Mouse (Mus musculus) activated CD4-positive, CD25-positive, alpha-beta regulatory T cell, adult 4 months (primary cell): ENCODE results near the gene Eral1. TPM values are rescaled to one million over a fixed set of nuclear protein-coding genes. Genes with fewer than 3 reads are reported as not detected.
"Not testable (repeated sequence)": the region's sequence is repeated elsewhere in the genome, so short reads cannot be mapped to it uniquely, and the experiment has no call there.

Experiments
- ATAC-seq: one replicate; pipeline ENCODE4 v1.8.0; 2017
- polyA plus RNA-seq, 2 experiments: library from polyadenylated mRNA; unstranded; fragments of 100-300 nt; shearing (Covaris generic); gene quantifications; one replicate each; pipeline ENCODE4 v1.2.1; 2017

Gene Eral1
- polyA plus RNA-seq, 2 experiments from 2014 or later = 36.3 to 40.0 TPM

DNA sequence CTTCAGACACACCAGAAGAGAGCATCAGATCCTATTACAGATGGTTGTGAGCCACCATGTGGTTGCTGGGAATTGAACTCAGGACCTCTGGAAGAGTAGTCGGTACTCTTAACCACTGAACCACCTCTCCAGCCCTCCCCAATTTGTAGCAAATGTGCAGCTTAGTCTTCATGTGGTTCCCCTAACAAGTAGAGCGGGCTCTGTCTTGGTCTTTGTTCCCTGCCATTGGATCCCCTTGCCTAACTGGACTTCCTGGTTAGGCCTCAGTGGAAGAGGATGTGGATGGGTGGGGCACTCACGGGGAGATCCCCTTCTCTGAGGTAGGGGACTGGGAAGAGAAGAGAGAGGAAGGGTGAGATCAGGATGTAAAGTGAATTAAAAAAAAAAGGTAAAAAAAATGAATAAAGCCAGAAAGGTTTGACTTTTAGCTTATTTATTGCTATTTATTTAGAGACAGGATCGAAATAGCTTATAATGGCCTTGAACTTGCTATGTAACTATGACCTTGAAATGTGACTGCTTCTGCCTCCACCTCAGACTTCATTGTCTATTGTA lies 6.8 kb upstream of the Eral1 start:
- ATAC-seq = no peak

- no peak for ATAC-seq
Measured at GRCm38 (mm10) chr11:78083595-78083994, 3.4 kb upstream of the Eral1 start.

DNA sequence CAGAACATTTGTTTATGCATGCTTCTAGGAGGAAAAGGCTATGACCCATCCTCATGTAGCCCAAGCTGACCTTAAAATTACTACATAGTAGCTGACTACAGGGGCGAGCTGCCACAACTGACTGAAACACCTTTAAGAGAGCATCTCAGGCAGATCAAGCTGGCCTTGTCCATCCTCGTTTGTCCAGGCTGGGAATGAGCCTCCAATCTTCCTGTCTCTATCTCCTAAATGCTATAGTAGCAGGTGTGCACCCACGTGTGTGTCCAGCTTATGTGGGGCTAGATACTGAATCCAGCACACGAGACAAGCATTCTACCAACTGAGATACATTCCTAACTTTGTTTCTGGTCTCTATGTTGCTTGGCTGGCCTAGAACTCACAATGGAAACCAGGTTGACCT lies 5.5 kb downstream of the Eral1 start:
- no peak for ATAC-seq

DNA sequence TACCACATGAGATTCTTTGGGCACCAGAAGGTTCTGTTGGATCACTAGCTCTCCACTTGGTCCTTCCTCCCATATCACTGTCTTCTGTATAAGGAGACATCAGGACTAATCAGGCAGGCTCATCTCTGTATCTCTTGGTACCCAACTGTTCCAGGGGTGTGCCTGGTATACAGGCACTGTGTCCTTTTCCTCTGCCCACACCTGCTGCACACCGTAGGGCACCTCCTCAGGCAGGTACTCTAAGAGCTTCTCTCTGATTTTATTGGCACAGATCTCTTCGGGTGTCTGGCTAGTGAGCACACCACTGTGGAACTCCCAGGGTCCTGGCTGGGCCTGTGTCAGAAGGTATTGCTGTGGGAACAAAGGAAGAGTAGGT lies 5.9 kb downstream of the Eral1 start:
- no peak for ATAC-seq

DNA sequence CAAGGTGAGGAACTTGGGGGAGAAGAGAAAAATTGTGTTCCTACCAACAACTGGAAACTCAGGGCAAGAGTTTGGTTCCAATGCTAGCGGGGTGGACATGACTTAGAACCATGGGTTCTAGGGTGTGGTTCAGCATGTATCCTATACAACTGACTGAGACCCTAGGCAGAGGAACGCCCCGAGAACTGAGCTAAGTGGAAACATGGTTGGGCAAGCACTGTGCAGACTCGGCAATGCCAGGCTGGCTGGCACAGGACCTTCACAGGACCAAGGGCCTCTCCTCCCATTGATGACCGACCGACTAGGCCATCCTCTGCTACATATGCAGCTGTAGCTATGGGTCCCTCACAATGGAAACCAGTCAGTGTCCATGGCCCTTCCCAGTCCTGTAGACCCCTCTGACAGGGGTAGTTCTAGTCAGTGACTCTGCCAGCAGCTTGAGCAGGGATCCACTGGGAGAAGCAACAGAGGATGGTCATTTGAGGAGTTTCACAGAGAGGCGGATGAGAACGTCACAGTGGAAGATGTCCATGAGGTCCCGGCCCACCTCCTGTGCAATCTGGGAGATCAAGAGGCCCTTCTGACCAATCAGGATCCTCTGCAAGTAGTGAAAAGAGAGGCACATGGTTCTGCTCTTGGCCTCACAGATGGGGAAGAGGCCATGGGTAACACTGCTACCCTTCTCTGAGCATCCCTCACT lies 6.5 kb downstream of the Eral1 start:
- no peak for ATAC-seq

GRCm38 (mm10) chr11:78072425-78073130 lies 7.6 kb downstream of the Eral1 start:
- ATAC-seq = no peak

GRCm38 (mm10) chr11:78071938-78072337 lies 8.2 kb downstream of the Eral1 start:
- no peak for ATAC-seq

GRCm38 (mm10) chr11:78069646-78070045 lies 10.5 kb downstream of the Eral1 start:
- no peak for ATAC-seq

DNA sequence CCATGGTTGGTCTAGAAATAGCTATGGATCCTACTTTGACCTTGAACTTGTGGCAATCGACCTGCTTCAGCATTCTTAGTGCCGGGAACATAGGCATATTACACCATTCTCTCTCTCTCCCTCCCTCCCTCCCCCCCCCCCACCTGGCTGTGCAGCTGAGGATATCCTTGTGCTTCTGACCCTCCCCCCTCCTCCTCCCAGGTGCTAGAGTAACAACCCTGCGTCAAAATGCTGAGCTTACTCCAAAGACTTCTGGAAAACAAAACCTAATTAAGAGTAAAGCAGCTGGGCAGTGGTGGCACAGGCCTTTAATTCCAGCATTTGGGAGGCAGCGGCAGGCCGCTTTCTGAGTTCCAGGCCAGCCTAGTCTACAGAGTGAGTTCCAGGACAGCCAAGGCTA lies 11.1 kb downstream of the Eral1 start:
- no peak for ATAC-seq

DNA sequence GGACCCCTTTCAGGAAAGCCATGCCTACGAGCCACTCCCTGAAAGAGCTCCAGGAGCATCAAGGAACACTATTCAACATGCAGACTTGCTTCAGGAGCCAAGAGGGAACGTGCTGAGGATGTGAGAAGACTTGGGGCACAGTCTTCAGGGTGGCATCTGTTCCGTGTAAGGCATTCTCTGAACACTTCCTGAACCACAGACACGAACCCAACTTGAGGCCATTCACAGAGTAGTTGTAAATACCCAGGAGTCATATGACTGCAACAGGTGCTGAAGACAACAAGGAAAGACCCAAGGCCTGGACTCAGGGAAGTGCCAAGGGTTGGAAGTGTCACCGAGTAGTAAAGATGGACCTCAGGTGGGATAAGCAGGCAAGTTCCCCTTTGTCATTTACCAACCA lies 12.6 kb downstream of the Eral1 start:
- no peak for ATAC-seq

DNA sequence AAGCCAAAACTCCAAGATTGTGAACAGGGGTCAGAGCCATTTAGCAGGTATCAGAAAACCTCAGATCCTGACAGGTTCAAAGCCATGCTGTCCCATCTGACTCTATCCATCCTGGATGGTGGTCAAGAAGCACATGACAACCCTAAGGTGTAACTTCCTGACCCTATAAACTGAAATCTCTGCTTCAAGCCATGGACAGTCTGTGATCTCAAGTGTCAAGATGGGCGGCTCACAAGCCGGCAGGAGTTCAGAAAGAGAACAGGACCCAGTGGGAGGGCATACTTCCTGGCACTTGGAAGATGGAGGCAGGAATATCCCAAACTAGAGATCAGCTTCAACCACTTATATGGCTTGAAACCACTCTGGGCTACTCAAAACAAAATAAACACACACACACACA lies 13.5 kb downstream of the Eral1 start:
- ATAC-seq = no peak

- ATAC-seq = no peak
Measured at GRCm38 (mm10) chr11:78065906-78066305, 14.3 kb downstream of the Eral1 start.

DNA sequence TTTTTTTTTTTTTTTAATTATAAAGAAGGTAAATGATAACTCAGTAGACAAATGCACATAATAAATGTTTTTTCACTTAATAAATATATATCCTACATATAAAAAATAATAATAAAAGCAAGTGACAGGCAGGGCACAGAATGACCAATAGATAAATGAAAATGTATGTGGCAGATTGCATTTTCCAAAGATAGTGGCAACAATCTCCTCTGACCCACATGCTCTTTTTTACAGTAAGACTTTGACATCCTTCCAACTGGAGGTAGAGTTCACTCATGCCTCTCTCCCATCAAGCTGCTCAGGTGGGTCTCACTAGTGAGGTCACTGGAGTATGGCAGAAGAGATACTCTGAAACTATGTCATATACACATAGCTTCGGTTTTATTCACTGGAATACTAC lies 17.6 kb downstream of the Eral1 start:
- ATAC-seq = no peak

DNA sequence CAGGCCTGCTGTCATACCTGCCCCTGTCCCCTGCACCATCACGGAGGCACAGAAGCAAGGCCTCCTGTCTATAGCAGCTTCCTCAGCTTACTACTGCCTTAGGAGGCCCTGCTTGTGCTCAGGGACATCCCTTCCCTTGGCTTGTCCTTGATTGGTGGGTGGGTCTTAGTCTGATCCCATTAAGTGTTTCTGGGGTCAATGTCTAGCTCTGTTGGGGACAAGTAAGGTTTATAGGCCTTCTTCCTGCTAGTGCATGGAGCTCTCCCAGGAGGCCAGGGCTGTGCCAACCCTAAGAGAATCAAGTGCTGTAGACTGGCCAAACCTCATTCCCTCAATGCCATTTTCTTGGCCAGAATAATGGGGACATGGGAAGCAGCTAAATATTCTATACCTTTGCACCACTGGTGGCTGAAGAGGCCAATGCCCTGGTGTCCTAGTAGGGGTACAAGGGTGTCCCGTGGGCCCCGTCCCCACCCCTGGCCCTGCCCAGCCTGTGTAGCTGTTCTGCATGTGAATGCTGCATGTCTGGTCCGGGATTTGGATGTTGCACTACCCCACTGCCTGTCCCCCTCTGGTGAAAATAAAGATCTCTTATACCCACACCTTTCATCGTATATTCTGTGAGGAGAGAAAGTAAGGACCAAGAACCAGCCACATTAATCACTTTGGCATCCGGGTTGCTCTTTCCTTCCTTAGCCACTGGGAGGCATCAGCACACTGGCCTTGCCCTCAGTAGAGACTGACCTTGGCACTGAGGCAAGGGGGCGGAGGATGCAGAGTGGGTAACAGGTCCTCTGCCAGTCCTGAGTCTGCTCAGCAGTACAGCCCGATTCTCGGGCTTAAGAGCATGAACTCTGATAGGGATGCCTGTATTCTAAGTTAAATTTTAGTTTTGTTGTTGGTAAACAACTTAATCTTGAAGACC lies 20.1 kb downstream of the Eral1 start:
- ATAC-seq = no peak

DNA sequence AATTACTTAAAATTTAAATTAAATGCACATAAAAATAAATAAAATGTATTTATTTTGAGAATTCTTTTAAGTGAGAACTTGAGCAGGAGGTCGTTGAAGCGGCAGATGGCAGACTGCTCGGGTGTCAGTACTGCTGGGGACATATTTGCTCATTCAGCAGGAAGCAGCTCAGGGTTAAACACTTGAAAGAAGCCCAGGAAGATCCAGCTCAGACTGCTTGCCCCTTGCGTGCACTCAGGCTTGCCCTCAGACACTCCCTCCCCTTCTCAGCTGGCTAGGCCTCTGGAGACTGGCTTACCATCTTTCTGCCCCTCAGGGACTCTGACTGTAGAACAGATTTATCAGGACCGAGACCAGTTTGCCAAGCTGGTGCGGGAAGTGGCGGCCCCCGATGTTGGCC lies 23.2 kb downstream of the Eral1 start:
- no peak for ATAC-seq

DNA sequence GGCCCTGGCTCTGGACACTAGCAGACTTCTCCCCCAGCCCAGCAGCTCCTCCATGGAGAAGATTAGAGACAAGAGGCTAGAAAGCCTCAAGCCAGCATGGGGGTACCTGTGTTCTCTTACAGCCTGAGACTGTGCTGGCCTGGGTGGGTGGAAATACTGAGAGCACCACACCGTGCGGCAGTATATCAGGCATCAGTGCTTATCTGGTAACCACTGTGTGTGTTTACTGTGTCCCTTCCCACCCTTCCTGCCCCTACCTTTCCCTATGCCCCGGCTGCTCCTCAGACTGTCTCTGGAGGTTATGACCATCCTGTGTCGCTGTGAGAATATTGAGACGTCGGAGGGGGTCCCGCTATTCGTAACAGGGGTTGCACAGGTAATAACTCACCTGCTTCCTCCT lies 27.1 kb downstream of the Eral1 start:
- no peak for ATAC-seq

- not testable (repeated sequence) for ATAC-seq
Measured at GRCm38 (mm10) chr11:78048637-78049036, 31.5 kb downstream of the Eral1 start.

GRCm38 (mm10) chr11:78044758-78045251 lies 35.4 kb downstream of the Eral1 start:
- ATAC-seq = no peak

DNA sequence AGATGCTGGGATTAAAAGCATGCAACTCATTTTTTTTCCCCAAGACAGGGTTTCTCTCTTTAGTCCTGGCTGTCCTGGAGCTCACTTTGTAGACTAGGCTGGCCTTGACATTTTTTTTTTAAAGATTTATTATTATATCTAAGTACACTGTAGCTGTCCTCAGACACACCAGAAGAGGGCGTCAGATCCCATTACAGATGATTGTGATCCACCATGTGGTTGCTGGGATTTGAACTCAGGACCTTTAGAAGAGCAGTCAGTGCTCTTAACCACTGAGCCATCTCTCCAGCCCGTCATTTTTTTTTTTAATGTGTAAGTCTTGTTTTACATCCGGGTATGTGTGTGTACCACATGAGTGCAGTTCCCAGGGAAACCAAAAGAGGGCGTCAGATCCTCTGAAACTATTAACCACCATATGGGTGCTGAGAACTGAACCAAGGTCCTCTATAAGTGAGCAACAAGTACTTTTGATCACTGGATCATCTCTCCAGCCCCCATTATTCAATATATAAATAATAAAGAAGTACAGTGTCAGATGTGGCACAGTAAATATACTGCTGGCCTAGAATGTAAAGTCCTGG lies 37.8 kb downstream of the Eral1 start:
- not testable (repeated sequence) for ATAC-seq

- no peak for ATAC-seq
Measured at GRCm38 (mm10) chr11:78040878-78041277, 39.3 kb downstream of the Eral1 start.

DNA sequence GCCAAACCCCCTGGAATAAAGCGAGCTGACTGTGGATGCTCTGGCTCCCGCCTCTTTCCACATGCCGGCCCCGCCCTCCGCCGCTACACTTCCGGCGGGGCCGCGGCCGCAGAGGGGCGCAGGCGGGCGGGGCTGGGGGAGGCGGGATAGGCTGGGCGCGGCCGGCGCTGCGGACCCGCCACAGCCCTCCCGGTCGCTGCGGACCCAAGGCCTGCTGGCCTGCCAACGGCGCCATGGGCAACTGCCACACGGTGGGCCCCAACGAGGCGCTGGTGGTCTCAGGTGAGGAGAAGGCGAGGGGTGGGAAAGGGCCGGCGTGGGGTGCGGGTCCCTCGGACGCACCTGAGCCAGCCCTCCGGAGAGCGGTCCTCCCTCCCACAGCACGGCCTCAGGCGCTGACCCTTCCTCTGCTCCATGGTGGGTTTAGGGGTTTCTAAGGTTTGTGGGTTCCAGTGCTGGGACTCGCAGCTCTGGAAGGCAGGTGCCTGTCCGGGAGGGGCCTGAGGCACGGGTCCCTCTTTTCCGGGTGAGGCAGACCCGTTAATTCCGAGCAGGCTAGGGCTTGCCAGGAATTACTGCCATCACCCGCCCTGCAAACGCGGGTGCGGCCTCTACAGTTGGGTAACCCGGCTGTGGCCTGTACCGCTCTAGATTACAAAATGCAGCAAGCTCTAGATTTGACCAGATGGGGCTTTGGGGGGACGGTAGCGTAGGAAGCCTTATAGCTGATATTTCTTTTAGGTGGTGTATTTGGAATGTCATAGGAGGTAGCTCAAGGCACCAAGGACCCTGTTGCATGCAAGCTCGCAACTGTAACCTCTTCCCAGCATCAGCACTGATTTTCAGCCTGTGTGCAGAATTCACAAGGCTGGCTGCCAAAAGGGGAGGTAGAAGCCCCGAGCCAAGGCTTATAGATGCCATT lies 42.1 kb downstream of the Eral1 start, which contains the start of gene Flot2:
Gene Flot2 (plus strand): TSS at position 101 of the 922 bp plus-strand sequence.
- ATAC-seq = peak; percentile 81
